Mouse (Mus musculus): ENCODE results near the gene Tex36.

- no peak for TF ChIP-seq POLR2A (IDR thresholded peaks at IDR 0.05; ENCODE audit: low read depth, low read length)
- TF ChIP-seq CTCF (IDR thresholded peaks at IDR 0.05; ENCODE audit: extremely low read depth, insufficient read depth, insufficient read length, insufficient replicate concordance): no peak
Measured at GRCm38 (mm10) chr7:133537366-133537765, 64.6 kb downstream of the Tex36 start.

All from spleen, adult 2 months (tissue).